Mouse (Mus musculus) kidney, embryonic 16.5 days (tissue): Measurements from ENCODE around the gene Slc25a42. TPM values are rescaled to one million over a fixed set of nuclear protein-coding genes. Genes with fewer than 3 reads are reported as not detected.

ENCODE experiments used
- ATAC-seq: fragments of 200-750 bp; cut with Nextera tagmentation; 2 replicates; pipeline ENCODE4 v1.8.0; 2017; ENCODE audit warnings: moderate TSS enrichment; ENCODE audit not compliant: low FRiP score, low TSS enrichment
- H3K27ac ChIP-seq: fragments of 300-500 bp; sonication (generic); 2 replicates; pipeline ENCODE4 v1.5.1; 2014; ENCODE audit warnings: low read length
- H3K27me3 ChIP-seq: fragments of 300-500 bp; sonication (generic); 2 replicates; pipeline ENCODE4 v1.6.1; 2014; ENCODE audit warnings: low read length, control low read depth, mixed read lengths; ENCODE audit not compliant: insufficient read depth
- H3K36me3 ChIP-seq: fragments of 300-500 bp; sonication (generic); 2 replicates; pipeline ENCODE4 v1.6.1; 2014; ENCODE audit warnings: low read length, control low read depth, mixed read lengths; ENCODE audit not compliant: insufficient read depth
- H3K4me1 ChIP-seq: fragments of 300-500 bp; sonication (generic); 2 replicates; pipeline ENCODE4 v1.6.1; 2014; ENCODE audit warnings: low read length, control low read depth, mixed read lengths; ENCODE audit not compliant: insufficient read depth
- H3K4me2 ChIP-seq: fragments of 300-500 bp; sonication (generic); replicated peaks from 2 replicates; pipeline ENCODE4 v1.6.1; 2014; ENCODE audit warnings: low read depth, low read length
- H3K4me3 ChIP-seq: fragments of 300-500 bp; sonication (generic); 2 replicates; pipeline ENCODE4 v1.5.1; 2014; ENCODE audit warnings: mild to moderate bottlenecking, low read length
- H3K9ac ChIP-seq: fragments of 300-500 bp; sonication (generic); replicated peaks from 2 replicates; pipeline ENCODE4 v1.6.1; 2014; ENCODE audit warnings: low read length
- H3K9me3 ChIP-seq: fragments of 300-500 bp; sonication (generic); 2 replicates; pipeline ENCODE4 v1.6.1; 2016; ENCODE audit warnings: low read length, control low read depth
- WGBS: fragments of 180-500 bp; shearing (Covaris S2); extraction: QIAGEN DNeasy Blood & Tissue Kit; methylation state at CpG from one replicate; pipeline ENCODE4 v1.1.7; 2014; 5-methylcytosine and 5-hydroxymethylcytosine counted together
- polyA plus RNA-seq: library from polyadenylated mRNA; unstranded; fragments of >200 nt; fragmentation: Nextera tagmentation; extraction: Ambion mirVana; gene quantifications from 2 replicates; pipeline ENCODE4 v1.2.1, GENCODE M21; 2015

Gene Slc25a42
- polyA plus RNA-seq, 1 experiment from 2014 or later, result 5.0 TPM

DNA sequence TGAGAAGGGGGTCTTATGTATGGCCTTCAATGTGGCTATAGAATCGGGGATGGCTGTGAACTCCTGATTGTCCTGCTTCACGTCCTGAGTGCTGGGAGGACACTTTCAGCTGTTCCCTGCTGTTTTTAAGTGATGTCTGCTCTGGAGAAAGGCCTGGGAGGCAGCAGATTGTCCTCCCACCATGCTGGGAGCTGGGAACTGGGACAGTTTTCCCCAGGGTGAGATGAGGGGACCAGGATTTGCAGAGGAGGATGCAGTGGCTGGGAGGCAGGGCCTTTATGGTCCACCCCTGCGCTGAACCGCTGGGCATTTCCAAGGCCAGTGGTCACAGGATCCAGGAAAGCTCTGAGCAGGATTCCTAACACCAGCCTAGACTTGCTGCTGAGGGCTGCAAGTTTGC lies 9.0 kb downstream of the Slc25a42 start:
- ATAC-seq, result no peak
- H3K9me3 ChIP-seq, result no peaks in the 10 kb centered on the region
- WGBS, result 73% methylated on average over 4 of the region's 4 CpGs

DNA sequence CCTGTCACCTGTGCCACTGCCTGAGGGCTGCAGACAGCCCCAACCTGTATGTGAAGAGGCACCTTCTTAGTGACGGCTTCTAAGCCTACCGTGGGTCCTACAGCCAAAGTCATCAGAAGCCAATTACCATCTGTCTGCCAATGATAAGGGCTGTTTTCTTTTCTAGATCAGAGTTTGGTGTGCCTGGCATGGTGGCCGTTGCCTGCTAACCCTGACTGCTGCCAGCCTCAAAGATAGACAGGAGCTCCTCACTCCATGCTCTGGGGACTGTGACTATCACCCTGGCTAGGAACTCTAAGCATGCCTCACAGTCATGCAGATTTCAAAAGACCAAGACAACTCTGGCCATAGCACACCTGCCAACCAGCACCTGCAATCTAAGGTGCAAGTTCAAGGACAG lies 10.7 kb downstream of the Slc25a42 start:
- Histone ChIP-seq H3K4me3 (no peak overlapping the region), H3K9me3 (no peaks in the 10 kb centered on the region), H3K36me3 (no peaks in the 10 kb centered on the region), H3K27ac (no peak overlapping the region), H3K9ac (no peak overlapping the region), H3K4me1 (no peaks in the 10 kb centered on the region), H3K27me3 (no peaks in the 10 kb centered on the region), H3K4me2 (no peak overlapping the region)
- no peak for ATAC-seq
- 77% methylated on average over 3 of the region's 3 CpGs for WGBS

More for the DNA sequence above, 9.0 kb downstream of the Slc25a42 start:
- H3K36me3 ChIP-seq, result no peaks in the 10 kb centered on the region
- no peaks in the 10 kb centered on the region for H3K27me3 ChIP-seq
- no peak overlapping the region for H3K27ac ChIP-seq
- H3K4me2 ChIP-seq, result no peak overlapping the region
- H3K9ac ChIP-seq, result no peak overlapping the region
- no peaks in the 10 kb centered on the region for H3K4me1 ChIP-seq
- H3K4me3 ChIP-seq, result no peak overlapping the region

DNA sequence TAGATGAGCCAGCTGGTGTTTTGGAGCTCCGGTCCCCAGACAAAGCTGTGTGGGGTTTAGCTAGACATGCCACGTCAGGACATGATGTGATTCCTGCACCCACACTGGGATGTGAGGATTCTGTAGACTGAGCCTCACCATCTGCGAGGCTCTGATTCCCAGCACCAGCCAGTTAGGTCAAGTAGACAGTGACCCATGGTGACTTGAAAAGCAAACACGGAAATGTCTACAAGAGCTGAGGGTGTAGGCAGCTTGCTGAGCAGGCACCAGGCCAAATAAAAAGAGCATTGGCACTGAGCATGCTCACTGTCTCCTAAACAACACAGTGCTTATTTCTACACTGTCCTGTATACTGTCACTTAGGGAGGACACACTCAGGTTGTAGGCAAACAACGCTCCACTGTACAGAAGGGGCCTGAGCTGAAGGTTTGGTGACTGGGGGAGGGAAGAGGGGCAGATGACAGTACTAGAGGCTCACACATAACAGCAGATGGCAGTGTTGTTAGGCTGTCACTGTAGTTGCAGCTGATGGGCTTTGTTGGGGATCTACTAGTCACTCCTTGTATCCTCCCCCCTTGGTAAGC lies 11.9 kb downstream of the Slc25a42 start:
- H3K36me3 ChIP-seq, result no peaks in the 10 kb centered on the region
- no peaks in the 10 kb centered on the region for H3K9me3 ChIP-seq
- no peak overlapping the region for H3K27ac ChIP-seq
- H3K9ac ChIP-seq, result no peak overlapping the region
- H3K27me3 ChIP-seq, result no peaks in the 10 kb centered on the region
- H3K4me3 ChIP-seq, result no peak overlapping the region
- H3K4me2 ChIP-seq, result no peak overlapping the region
- ATAC-seq, result no peak
- WGBS, result 48% methylated on average over 5 of the region's 5 CpGs
- H3K4me1 ChIP-seq, result no peaks in the 10 kb centered on the region

DNA sequence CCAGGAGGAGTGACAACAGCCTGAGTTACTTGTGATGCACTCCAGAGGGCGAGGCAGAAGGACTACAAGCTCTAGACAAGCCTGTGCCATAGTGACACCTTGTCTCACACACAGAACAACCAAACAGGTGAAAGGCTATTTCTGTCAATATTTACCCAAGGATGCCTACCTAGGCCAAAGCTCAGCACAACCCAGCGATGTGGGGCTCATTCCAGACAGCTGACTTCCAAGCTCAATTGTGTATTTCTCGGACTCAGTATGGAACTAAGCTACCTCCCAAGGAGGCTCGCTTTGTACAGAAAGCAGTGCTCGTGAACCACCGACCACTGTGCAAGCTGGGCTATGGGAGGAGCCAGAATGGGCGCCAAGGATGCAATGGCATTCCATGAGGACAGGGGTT lies 14.5 kb downstream of the Slc25a42 start:
- no peaks in the 10 kb centered on the region for H3K27me3 ChIP-seq
- H3K27ac ChIP-seq, result no peak overlapping the region
- H3K4me3 ChIP-seq, result no peak overlapping the region
- ATAC-seq, result peak; percentile 40; the same call in 1 of the 2 replicates
- no peaks in the 10 kb centered on the region for H3K4me1 ChIP-seq
- H3K9me3 ChIP-seq, result no peaks in the 10 kb centered on the region
- 57% methylated on average over 7 of the region's 7 CpGs for whole genome bisulfite sequencing
- no peak overlapping the region for H3K4me2 ChIP-seq
- H3K36me3 ChIP-seq, result no peaks in the 10 kb centered on the region
- H3K9ac ChIP-seq, result no peak overlapping the region

DNA sequence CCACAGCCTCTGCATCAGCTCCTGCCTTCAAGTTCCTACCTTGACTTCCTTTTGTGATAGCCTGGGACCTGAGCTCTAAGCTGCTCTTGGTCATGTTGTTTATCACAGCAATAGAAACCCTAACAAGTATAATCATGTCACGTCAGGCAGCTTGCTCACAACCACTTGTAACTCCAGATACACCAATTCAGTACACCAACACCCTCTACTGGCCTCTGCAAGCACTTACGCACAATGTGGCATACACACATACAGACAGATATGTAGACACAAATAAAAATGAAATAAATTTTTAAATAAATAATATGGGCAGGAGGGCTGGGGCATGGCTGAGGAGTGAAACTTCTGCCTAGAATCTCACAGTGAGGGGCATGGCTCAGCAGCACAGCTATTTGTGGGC lies 16.3 kb downstream of the Slc25a42 start:
- no peak overlapping the region for H3K4me2 ChIP-seq
- no peak overlapping the region for H3K4me3 ChIP-seq
- H3K27me3 ChIP-seq, result no peaks in the 10 kb centered on the region
- H3K36me3 ChIP-seq, result no peaks in the 10 kb centered on the region
- H3K9me3 ChIP-seq, result no peaks in the 10 kb centered on the region
- H3K9ac ChIP-seq, result no peak overlapping the region
- H3K27ac ChIP-seq, result no peak overlapping the region
- 79% methylated on average over 2 of the region's 2 CpGs for WGBS
- no peak for ATAC-seq
- no peaks in the 10 kb centered on the region for H3K4me1 ChIP-seq

DNA sequence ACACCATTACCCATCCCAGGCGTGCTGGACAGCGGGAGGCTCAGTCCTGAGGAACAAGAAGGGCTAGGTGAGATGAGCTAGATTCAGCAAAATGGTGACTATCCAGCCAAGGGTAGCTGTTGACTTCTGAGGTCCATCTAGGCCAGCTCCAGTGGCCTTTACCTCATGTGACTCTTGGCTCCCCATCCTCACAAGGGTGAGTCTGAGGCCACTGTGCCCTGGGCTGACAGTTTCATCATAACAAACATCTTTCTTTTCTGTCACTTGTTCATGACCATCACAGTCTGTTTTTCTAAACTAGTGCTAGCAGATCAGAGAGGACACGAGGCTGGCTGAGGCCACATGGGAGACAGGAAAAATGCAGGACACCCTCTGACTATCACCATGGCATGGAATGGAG lies 17.9 kb downstream of the Slc25a42 start:
- H3K9me3 ChIP-seq, result no peaks in the 10 kb centered on the region
- ATAC-seq, result no peak
- no peak overlapping the region for H3K4me3 ChIP-seq
- no peak overlapping the region for H3K27ac ChIP-seq
- H3K4me1 ChIP-seq, result no peaks in the 10 kb centered on the region
- H3K27me3 ChIP-seq, result no peaks in the 10 kb centered on the region
- no peak overlapping the region for H3K9ac ChIP-seq
- H3K4me2 ChIP-seq, result no peak overlapping the region
- WGBS, result 84% methylated on average over 3 of the region's 3 CpGs
- H3K36me3 ChIP-seq, result no peaks in the 10 kb centered on the region

DNA sequence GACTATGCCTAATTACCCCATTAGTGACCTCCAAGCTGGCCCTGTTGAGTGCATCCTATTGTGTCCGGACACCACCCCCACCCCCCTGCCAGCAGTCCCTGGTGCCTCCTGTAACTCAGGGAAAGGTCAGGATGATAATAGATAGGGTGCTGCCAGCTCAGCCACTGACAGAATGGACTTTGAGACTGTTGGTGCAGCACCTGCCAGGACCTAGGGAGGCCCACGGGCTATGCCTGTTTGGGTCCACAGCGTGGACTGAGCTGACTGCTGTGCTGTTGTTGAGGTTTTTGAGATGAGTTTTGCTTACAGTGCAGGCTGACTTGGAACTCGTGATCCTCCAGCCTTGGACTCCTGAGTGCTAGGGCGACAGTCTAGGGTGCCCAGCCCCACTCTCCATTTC lies 18.9 kb downstream of the Slc25a42 start:
- no peak for ATAC-seq
- no peak overlapping the region for H3K4me3 ChIP-seq
- H3K4me2 ChIP-seq, result no peak overlapping the region
- no peak overlapping the region for H3K9ac ChIP-seq
- no peaks in the 10 kb centered on the region for H3K36me3 ChIP-seq
- H3K4me1 ChIP-seq, result no peaks in the 10 kb centered on the region
- H3K27me3 ChIP-seq, result no peaks in the 10 kb centered on the region
- WGBS, result 66% methylated on average over 5 of the region's 5 CpGs
- no peak overlapping the region for H3K27ac ChIP-seq
- no peaks in the 10 kb centered on the region for H3K9me3 ChIP-seq

DNA sequence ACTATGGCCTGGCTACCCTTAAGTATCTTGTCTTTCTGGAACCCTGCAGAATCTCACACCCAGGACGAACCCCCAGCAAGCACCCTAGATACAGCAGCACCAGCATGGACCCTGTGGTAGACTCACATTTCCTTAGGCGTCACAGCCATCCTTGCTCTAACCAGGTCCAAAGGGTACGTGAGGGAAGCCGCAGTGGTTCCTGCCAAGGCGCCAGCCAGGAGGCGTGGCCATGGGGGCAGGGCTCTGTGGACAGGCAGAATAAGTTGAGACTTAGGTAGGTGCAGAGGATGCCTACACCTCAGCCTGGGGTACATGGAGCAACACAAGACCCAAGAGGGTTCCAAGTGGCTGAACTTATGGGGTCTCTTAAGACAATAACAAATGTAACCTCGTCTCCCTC lies 23.4 kb downstream of the Slc25a42 start:
- Histone ChIP-seq H3K4me3 (no peak overlapping the region), H3K36me3 (no peaks in the 10 kb centered on the region), H3K4me1 (no peaks in the 10 kb centered on the region), H3K9ac (no peak overlapping the region), H3K4me2 (no peak overlapping the region), H3K27ac (no peak overlapping the region), H3K27me3 (no peaks in the 10 kb centered on the region), H3K9me3 (no peaks in the 10 kb centered on the region)
- peak; percentile 49; the same call in 1 of the 2 replicates for ATAC-seq
- WGBS, result 76% methylated on average over 7 of the region's 7 CpGs

DNA sequence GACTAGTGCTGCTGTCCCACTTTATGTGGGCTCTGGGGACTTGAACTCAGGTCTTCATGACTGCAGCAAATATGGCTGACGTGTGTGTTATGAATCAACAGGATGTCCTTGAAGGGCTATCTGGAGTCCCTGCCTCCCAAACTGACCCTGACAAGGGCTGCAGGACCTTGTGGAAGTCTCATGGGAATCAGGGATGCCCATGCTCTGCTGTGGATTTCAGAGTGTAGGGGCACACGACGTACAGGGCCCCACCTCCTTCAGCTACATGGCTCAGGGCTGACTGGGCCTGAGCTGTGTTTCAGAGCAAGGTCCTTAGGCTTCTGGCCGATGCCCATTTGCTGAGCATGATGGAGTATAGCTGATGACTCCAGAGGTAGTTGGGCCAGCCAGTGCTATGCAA lies 28.9 kb downstream of the Slc25a42 start:
- Histone ChIP-seq H3K4me2 (no peak overlapping the region), H3K4me1 (no peaks in the 10 kb centered on the region), H3K36me3 (peaks cover 6% of the 10 kb centered on the region; the same call in 1 of the 2 replicates), H3K27ac (no peak overlapping the region), H3K9ac (no peak overlapping the region), H3K27me3 (no peaks in the 10 kb centered on the region), H3K9me3 (no peaks in the 10 kb centered on the region), H3K4me3 (no peak overlapping the region)
- no peak for ATAC-seq
- WGBS, result 85% methylated on average over 4 of the region's 4 CpGs

DNA sequence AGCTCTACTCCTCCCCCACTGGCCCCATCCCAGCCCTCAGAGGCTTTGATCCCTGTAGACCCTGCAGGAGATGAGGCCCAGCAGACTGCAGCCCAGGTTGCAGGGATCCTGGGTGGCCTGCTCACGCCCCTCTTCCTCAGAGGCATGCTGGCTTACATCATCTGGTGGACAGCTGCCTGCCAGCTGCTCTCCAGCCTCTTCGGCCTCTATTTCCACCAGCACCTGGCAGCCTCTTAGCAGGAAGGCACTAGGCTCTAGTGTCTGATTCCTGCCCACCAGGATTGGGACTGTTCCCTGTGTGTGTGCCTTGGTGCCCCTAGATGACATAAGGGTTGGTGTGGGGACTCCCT lies 30.2 kb downstream of the Slc25a42 start:
- WGBS, result 41% methylated on average over 2 of the region's 2 CpGs
- Histone ChIP-seq H3K9ac (no peak overlapping the region), H3K4me3 (no peak overlapping the region), H3K27me3 (no peaks in the 10 kb centered on the region), H3K27ac (no peak overlapping the region), H3K36me3 (peaks cover 14% of the 10 kb centered on the region; the same call in 1 of the 2 replicates), H3K4me2 (no peak overlapping the region), H3K4me1 (no peaks in the 10 kb centered on the region), H3K9me3 (no peaks in the 10 kb centered on the region)
- ATAC-seq, result no peak
